Mouse (Mus musculus) retina, embryonic 14.5 days (tissue): ENCODE measurements around the gene Spats2l.
A peak's percentile ranks its signal among the peaks of the same experiment; 100 is the strongest.

Experiments used
- DNase-seq: peaks from one replicate; pipeline ENCODE4 v3.0.0-alpha.2; 2015; ENCODE audit warnings: low spot score

The Spats2l gene

GRCm38 (mm10) chr1:57824966-57825759 is 51.2 kb downstream of the Spats2l start:
- no peak for DNase-seq

GRCm38 (mm10) chr1:57826245-57826644 is 52.3 kb downstream of the Spats2l start:
- DNase-seq: no peak

- no peak for DNase-seq
Measured at GRCm38 (mm10) chr1:57833145-57833544, 59.2 kb downstream of the Spats2l start.

- DNase-seq: peak; percentile 63
Measured at GRCm38 (mm10) chr1:57835128-57835527, 61.2 kb downstream of the Spats2l start.

GRCm38 (mm10) chr1:57836686-57837317 is 62.8 kb downstream of the Spats2l start:
- DNase-seq: no peak

- DNase-seq: no peak
Measured at GRCm38 (mm10) chr1:57839863-57840262, 65.9 kb downstream of the Spats2l start.

- DNase-seq: no peak
Measured at GRCm38 (mm10) chr1:57845054-57845722, 71.2 kb downstream of the Spats2l start.

GRCm38 (mm10) chr1:57846856-57847698 is 73.1 kb downstream of the Spats2l start:
- peak; percentile 12 for DNase-seq

- no peak for DNase-seq
Measured at GRCm38 (mm10) chr1:57849087-57849486, 75.1 kb downstream of the Spats2l start.

GRCm38 (mm10) chr1:57849916-57850315 is 76.0 kb downstream of the Spats2l start:
- no peak for DNase-seq

GRCm38 (mm10) chr1:57851871-57852270 is 77.9 kb downstream of the Spats2l start:
- DNase-seq: no peak

- DNase-seq: no peak
Measured at GRCm38 (mm10) chr1:57852562-57853271, 78.8 kb downstream of the Spats2l start.

GRCm38 (mm10) chr1:57857799-57858198 is 83.8 kb downstream of the Spats2l start:
- no peak for DNase-seq

- DNase-seq: no peak
Measured at GRCm38 (mm10) chr1:57862024-57862423, 88.1 kb downstream of the Spats2l start.

- no peak for DNase-seq
Measured at GRCm38 (mm10) chr1:57868651-57869050, 94.7 kb downstream of the Spats2l start.

- no peak for DNase-seq
Measured at GRCm38 (mm10) chr1:57872006-57872405, 98.0 kb downstream of the Spats2l start.

GRCm38 (mm10) chr1:57873996-57874395 is 100.0 kb downstream of the Spats2l start:
- no peak for DNase-seq

GRCm38 (mm10) chr1:57875109-57875508 is 101.1 kb downstream of the Spats2l start:
- DNase-seq: no peak

GRCm38 (mm10) chr1:57875512-57875911 is 101.5 kb downstream of the Spats2l start:
- peak; percentile 39 for DNase-seq

- no peak for DNase-seq
Measured at GRCm38 (mm10) chr1:57878957-57879356, 105.0 kb downstream of the Spats2l start.

GRCm38 (mm10) chr1:57884867-57885266 is 110.9 kb downstream of the Spats2l start:
- DNase-seq: no peak
